Mouse (Mus musculus) left cerebral cortex, postnatal 10 days (tissue): ENCODE measurements around the gene Frg2f1. TPM values are rescaled to one million over a fixed set of nuclear protein-coding genes. Genes with fewer than 3 reads are reported as not detected.

Source experiments
- DNase-seq, 2 experiments: peaks; one replicate each; pipeline ENCODE4 v3.0.0; 2021 to 2022; ENCODE audit warnings: low spot score in 2 of 2, mixed read lengths in 1 of 2; ENCODE audit errors: extremely low spot score in 1 of 2
- intact Hi-C: fragments of 180-260 bp; cut with DNase I; formaldehyde crosslinking; loops from one replicate; pipeline ENCODE4 v1.15.1; 2025
- total RNA-seq, 2 experiments: library from RNA; stranded (reverse); gene quantifications; 2 replicates each; pipeline ENCODE4 v1.2.3; 2021

The Frg2f1 gene
- total RNA-seq, 2 experiments from 2014 or later, result 25.9 to 26.2 TPM

GRCm38 (mm10) chr4:119511591-119511990, 27.7 kb downstream of the Frg2f1 start:
- no peak for DNase-seq
- intact Hi-C loops, result no loop called here

DNA sequence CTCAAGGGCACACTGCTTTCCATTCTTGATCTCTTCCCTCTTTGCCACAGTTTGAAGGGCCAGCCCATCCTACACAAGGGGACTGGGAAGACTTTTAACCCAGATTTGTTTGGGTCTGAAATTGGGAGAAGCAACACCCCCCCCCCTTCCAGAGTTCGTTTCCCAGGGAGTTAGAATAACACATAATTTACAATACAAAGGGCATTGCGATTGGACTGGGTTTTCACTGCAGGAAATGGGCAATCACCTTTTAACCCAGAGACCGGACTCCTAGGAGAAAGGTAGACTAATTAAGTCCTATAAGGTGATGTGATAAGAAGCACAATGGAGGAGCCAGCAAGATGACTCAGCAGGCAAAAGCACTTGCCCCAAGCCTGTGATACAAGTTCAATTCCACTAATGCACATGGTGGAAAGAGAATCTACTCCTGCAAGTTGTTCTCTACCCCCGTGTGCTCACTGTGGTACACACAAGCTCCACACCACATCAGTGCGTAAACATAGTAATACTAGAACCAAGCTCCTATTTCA, 40.9 kb downstream of the Frg2f1 start:
- no peak for DNase-seq
- intact Hi-C loops, result no loop called here

DNA sequence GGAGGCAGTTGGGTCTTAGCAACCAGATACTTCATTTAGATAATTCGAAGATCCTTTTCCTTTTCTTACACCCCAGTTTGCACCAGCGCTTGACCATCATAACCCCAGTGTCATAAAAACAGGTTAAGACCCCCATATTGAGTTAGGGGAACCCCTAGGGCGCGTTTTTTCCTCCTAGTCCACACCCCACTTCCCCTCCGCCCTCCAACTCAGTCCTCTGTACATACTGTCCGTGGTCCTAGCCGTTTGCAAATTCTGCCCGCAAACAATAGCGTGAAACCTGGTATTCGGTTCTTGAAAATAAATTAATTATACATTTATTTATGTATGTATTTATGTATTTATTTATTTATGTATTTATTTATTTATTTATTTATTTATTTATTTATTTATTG, 46.4 kb downstream of the Frg2f1 start:
- intact Hi-C loops, result loop anchor here (1.0 kb wide), 1 partner anchor 46 kb away; the partner anchor contains the start of gene Frg2f1
- DNase-seq, result no peak

DNA sequence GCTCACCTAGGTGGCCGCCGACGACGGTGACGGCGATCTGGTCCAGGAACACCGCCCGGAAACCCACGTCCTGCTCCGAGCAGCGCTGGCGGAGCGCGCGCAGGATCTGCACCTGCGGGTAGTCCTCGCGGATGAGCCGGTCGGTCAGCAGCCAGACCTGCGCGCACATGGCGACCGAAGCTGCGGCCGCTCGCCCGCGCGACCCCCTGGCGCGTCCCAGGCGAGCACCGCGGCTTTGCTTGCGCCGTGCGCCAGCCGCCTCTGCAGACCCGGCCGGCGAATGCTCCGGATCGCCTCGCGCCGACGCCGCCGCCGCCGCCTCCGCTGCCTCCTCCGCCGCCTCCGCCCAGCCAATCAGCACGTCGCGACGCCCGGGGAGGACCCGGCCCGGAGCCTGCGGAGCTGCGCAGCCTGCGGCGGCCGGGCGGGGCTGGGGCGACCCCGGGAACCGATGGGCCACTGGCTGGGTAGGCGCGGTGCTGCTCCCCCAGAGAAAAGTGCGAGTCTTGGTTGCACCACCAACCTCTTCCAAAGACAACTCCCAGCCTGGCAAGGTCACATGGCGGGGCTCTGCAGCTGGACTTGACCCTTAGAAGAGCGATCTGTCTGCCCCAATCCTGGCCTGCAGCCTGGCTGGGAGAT, 46.9 kb downstream of the Frg2f1 start, which contains the start of gene Rimkla:
Rimkla (minus strand) TSS at position 338 of the 642 bp plus-strand sequence.
- intact Hi-C loops, result loop anchor here (1.0 kb wide), 1 partner anchor 47 kb away; the partner anchor contains the start of gene Frg2f1

DNA sequence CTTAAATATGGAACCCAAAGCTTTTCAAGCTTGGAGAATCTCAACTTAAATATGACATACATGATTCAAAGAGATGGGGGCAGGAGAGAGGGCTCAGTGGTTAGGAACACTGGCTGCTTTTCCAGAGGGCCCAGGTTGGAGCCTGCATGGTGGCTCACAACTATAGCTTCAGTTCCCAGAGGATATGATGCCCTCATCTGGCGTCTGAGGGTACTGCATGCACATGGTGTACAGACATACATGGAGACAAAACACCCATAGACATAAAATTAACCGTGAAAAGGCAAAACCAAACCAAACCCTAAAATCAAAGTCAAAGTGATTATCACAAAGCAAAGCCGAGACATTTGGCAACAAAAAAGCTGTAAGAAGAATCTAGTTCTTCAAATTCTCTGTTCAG, 48.5 kb downstream of the Frg2f1 start:
- intact Hi-C loops, result no loop called here
- DNase-seq, result peak; percentile 28 to 61

More for the DNA sequence above, 46.9 kb downstream of the Frg2f1 start, which contains the start of gene Rimkla:
- DNase-seq, result peak; percentile 44 to 81

- DNase-seq, result no peak
- intact Hi-C loops, result no loop called here
Observed at GRCm38 (mm10) chr4:119489666-119490065, 49.7 kb downstream of the Frg2f1 start.

DNA sequence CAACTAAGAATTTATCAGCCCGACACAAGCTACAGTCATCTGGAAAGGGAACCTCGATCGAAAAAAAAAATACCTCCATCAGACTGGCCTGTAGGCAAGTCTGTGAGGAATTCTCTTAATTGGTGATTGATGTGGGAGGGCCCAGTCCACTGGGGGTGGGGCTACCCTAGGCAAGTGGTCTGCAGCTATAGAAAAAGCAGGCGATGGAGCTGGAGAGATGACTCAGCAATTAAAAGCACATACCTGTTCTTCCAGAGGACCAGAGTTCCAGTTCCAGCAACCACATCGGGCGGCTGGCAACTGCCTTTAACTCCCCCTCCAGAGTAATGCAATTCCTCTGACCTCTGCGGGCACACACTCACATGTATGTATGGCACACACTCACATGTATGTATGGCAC, 54.4 kb downstream of the Frg2f1 start:
- DNase-seq, result no peak
- intact Hi-C loops, result no loop called here

DNA sequence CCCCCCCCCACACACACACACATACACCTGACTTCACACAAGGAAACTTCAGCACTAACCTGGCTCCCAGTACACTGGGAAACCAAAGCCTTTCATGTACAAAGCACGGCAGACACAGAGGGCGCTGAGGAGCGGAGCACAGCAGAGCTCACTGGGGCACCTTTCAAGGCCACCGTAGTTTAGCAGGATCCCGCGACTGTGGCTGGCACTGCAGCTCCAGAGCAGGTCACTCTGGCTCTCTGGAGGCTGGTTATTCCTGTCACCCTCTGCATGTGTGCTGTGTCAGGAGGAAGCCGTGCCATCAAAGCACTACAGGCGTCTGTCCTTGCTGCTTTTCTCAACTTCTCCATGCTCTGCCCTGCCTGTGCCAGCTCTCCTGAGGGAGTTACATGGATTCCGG, 56.3 kb downstream of the Frg2f1 start:
- intact Hi-C loops, result no loop called here
- DNase-seq, result no peak

Other genes starting within 250 kb of the Frg2f1 start
- 100 to 1,000 TPM; 812 to 832 TPM for gene Ybx1, start 244.9 kb downstream of the Frg2f1 start, total RNA-seq
- 10 to 100 TPM; 19.5 to 23.5 TPM for gene Ppih, start 219.0 kb downstream of the Frg2f1 start, total RNA-seq
- gene Ccdc30, start 124.0 kb downstream of the Frg2f1 start, total RNA-seq, result 10 to 100 TPM; 18.1 to 20.1 TPM
- 1 to 10 TPM; 5.5 to 7.2 TPM for gene Ppcs, start 117.1 kb downstream of the Frg2f1 start, total RNA-seq
- not detected for gene Zmynd12, start 116.7 kb downstream of the Frg2f1 start, total RNA-seq
- 10 to 100 TPM; 20.8 to 21.8 TPM for gene Rimkla, start 46.9 kb downstream of the Frg2f1 start, total RNA-seq
- 10 to 100 TPM; 59.6 to 73.9 TPM for gene Foxj3, start 2.5 kb downstream of the Frg2f1 start, total RNA-seq
- not detected for gene Guca2a, start 98.2 kb upstream of the Frg2f1 start, total RNA-seq
- gene Guca2b, start 119.4 kb upstream of the Frg2f1 start, total RNA-seq, result not detected
- gene Hivep3, start 194.3 kb upstream of the Frg2f1 start, total RNA-seq, result 10 to 100 TPM; 71.9 to 74.3 TPM